Mouse (Mus musculus): Measurements from ENCODE around the gene Zbtb4.

- TF ChIP-seq EP300 (IDR thresholded peaks at IDR 0.05; ENCODE audit: low read depth) (no peak), CTCF (IDR thresholded peaks at IDR 0.05; ENCODE audit: low read depth) (no peak)
These were observed 12.7 kb downstream of the Zbtb4 start for GRCm38 (mm10) chr11:69778258-69778982.

Measured in heart, postnatal 0 days (tissue).